Mouse (Mus musculus): ENCODE results near the gene Lsm2.
"Not testable (repeated sequence)": the region's sequence is repeated elsewhere in the genome, so short reads cannot be mapped to it uniquely, and the experiment has no call there.

Gene Lsm2

GRCm38 (mm10) chr17:35031272-35031671, 49.6 kb downstream of the Lsm2 start:
- no peak for DNase-seq (ENCODE audit: low spot score)

DNA sequence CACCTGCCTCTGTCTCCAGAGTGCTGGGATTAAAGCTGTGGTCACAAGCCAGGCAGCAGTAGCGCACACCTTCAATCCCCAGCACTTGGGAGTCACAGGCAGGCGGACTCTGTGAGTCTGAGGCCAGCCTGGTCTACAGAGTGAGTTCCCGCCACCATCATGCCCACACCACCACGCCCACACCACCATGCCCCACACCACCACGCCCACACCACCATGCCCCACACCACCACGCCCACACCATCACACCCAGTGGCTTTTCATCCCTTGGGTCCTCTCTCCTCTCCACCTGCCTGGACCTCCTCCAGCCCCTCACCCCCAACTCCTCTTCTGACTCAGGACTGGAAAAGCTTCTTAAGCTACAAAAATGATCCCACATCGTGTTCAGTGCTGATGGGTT, 50.2 kb downstream of the Lsm2 start:
- DNase-seq (ENCODE audit: low spot score): no peak

- DNase-seq (ENCODE audit: low spot score): no peak
Observed at GRCm38 (mm10) chr17:35032323-35032870, 50.7 kb downstream of the Lsm2 start.

- DNase-seq (ENCODE audit: low spot score): not testable (repeated sequence)
Observed at GRCm38 (mm10) chr17:35033703-35034102, 52.0 kb downstream of the Lsm2 start.

DNA sequence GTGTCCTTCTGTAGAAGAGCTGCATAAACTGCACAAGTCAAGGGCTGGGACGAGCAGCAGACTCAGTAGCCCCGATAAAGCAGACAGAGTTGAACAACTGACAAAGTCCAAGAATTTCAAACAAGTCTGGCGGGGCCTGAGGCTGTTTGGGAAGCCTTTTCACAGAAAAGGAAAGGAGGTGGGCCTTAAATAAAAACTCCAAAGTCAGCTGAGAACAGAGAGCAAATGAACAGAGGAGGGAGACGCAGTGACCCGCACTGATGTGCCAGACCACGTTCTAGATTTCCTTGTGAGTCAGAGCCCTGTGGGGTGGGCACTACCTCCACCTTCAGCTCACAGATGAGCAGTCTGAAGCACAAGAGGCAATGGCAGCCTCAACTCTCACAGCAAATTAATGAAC, 53.2 kb downstream of the Lsm2 start:
- DNase-seq (ENCODE audit: low spot score): no peak

Data from urinary bladder, postnatal 25 days (tissue).